Mouse (Mus musculus) myocyte (in vitro differentiated cells): ENCODE measurements around the gene Snx20. TPM values are rescaled to one million over a fixed set of nuclear protein-coding genes. Genes with fewer than 3 reads are reported as not detected.

ENCODE experiments used
- H3K27me3 ChIP-seq: one replicate; pipeline ENCODE4 v1.6.1; 2011; ENCODE audit not compliant: control insufficient read depth, insufficient read depth, insufficient read length
- H3K36me3 ChIP-seq: one replicate; pipeline ENCODE4 v1.6.1; 2011; ENCODE audit not compliant: control insufficient read depth, insufficient read depth
- H3K4me2 ChIP-seq: one replicate; pipeline ENCODE4 v1.6.1; 2011; ENCODE audit warnings: low read depth, control low read depth
- H3K4me3 ChIP-seq: one replicate; pipeline ENCODE4 v1.5.1; 2011; ENCODE audit warnings: mild to moderate bottlenecking, control low read depth, moderate library complexity
- H3K79me2 ChIP-seq: one replicate; pipeline ENCODE4 v1.6.1; 2011; ENCODE audit not compliant: control insufficient read depth, insufficient read depth
- H3ac ChIP-seq: one replicate; pipeline ENCODE4 v1.6.1; 2011; ENCODE audit not compliant: control insufficient read depth, insufficient read length
- CEBPB ChIP-seq: IDR thresholded peaks from 2 replicates; pipeline ENCODE4 v1.6.1; 2011; ENCODE audit warnings: mild to moderate bottlenecking, moderate library complexity; ENCODE audit not compliant: poor library complexity, insufficient read depth, severe bottlenecking
- E2F4 ChIP-seq: IDR thresholded peaks from one replicate; pipeline ENCODE4 v1.6.1; 2011; ENCODE audit warnings: mild to moderate bottlenecking, control low read depth, moderate library complexity; ENCODE audit not compliant: insufficient read depth
- MAX ChIP-seq: IDR thresholded peaks from one replicate; pipeline ENCODE4 v1.6.1; 2011; ENCODE audit warnings: low read depth, mild to moderate bottlenecking, control low read depth
- MYOD1 ChIP-seq, 3 experiments: IDR thresholded peaks; one replicate each; pipeline ENCODE4 v1.6.1; 2011; ENCODE audit warnings: control low read depth in 2 of 3, low read depth in 2 of 3, mild to moderate bottlenecking in 2 of 3, moderate library complexity in 1 of 3; ENCODE audit not compliant: insufficient read length in 2 of 3, control insufficient read depth in 1 of 3
- MYOG ChIP-seq, 3 experiments: IDR thresholded peaks; one replicate each; pipeline ENCODE4 v1.6.1; 2011; ENCODE audit warnings: control low read depth in 2 of 3, low read depth in 2 of 3, mild to moderate bottlenecking in 2 of 3; ENCODE audit not compliant: insufficient read length in 2 of 3, control insufficient read depth in 1 of 3, insufficient read depth in 1 of 3
- POLR2A ChIP-seq: IDR thresholded peaks from one replicate; pipeline ENCODE4 v1.6.1; 2011; ENCODE audit warnings: low read depth, mild to moderate bottlenecking, control low read depth, moderate library complexity; ENCODE audit not compliant: insufficient read length
- POLR2AphosphoS2 ChIP-seq: IDR thresholded peaks from one replicate; pipeline ENCODE4 v1.6.1; 2011; ENCODE audit warnings: low read depth, control low read depth; ENCODE audit not compliant: insufficient read length
- REST ChIP-seq: IDR thresholded peaks from one replicate; pipeline ENCODE4 v1.6.1; 2011; ENCODE audit warnings: mild to moderate bottlenecking, control low read depth, moderate library complexity; ENCODE audit not compliant: insufficient read depth, insufficient read length
- SRF ChIP-seq: IDR thresholded peaks from one replicate; pipeline ENCODE4 v1.6.1; 2011; ENCODE audit warnings: low read depth; ENCODE audit not compliant: control insufficient read depth, insufficient read length
- TCF12 ChIP-seq: IDR thresholded peaks from one replicate; pipeline ENCODE4 v1.6.1; 2011; ENCODE audit warnings: mild to moderate bottlenecking, control low read depth; ENCODE audit not compliant: poor library complexity, insufficient read depth, severe bottlenecking
- TCF3 ChIP-seq: IDR thresholded peaks from one replicate; pipeline ENCODE4 v1.6.1; 2011; ENCODE audit warnings: low read depth, control low read depth; ENCODE audit not compliant: insufficient read length
- USF1 ChIP-seq: IDR thresholded peaks from one replicate; pipeline ENCODE4 v1.6.1; 2011; ENCODE audit warnings: low read depth, mild to moderate bottlenecking, control low read depth, moderate library complexity
- polyA plus RNA-seq: library from polyadenylated mRNA; unstranded; fragments of >200 nt; fragmentation: generic; extraction: Trizol; gene quantifications from one replicate; pipeline ENCODE4 v1.2.1, GENCODE M21; 2012; ENCODE audit warnings: missing spikeins

The Snx20 gene
- polyA plus RNA-seq, 1 experiment, result 0.07 TPM

- no peak for TF ChIP-seq REST
- H3K27me3 ChIP-seq, result no peaks in the 10 kb centered on the region
- H3K79me2 ChIP-seq, result peaks cover 3% of the 10 kb centered on the region
- H3K36me3 ChIP-seq, result no peaks in the 10 kb centered on the region
- H3K4me3 ChIP-seq, result peak overlapping the region; percentile 28
- H3ac ChIP-seq, result no peak overlapping the region
- peak overlapping the region; percentile 94 for H3K4me2 ChIP-seq
Observed at GRCm38 (mm10) chr8:88648322-88648721, 12.4 kb upstream of the Snx20 start.

GRCm38 (mm10) chr8:88646837-88647778, 11.2 kb upstream of the Snx20 start, which contains the start of gene Nod2:
Nod2 (plus strand) TSS chr8:88647315.
- Histone ChIP-seq H3K79me2 (peaks cover 3% of the 10 kb centered on the region), H3K27me3 (no peaks in the 10 kb centered on the region), H3K4me3 (peak within 1 kb of the TSS; percentile 28), H3ac (peak within 1 kb of the TSS; percentile 27), H3K36me3 (no peaks in the 10 kb centered on the region), H3K4me2 (peak within 1 kb of the TSS; percentile 94)
- peak in 2 of 3 experiments; percentile 36 to 70 for TF ChIP-seq MYOG (IDR thresholded peaks at IDR 0.05; ENCODE audit: control insufficient read depth in 1 of 3, insufficient read depth in 1 of 3, insufficient read length in 2 of 3, low read depth in 2 of 3)
- no peak for TF ChIP-seq SRF
- TF ChIP-seq E2F4, result no peak
- peak; percentile 77 for TF ChIP-seq POLR2AphosphoS2
- TF ChIP-seq MYOD1 (IDR thresholded peaks at IDR 0.05; ENCODE audit: control insufficient read depth in 1 of 3, insufficient read length in 2 of 3, low read depth in 2 of 3), result peak in 2 of 3 experiments; percentile 39 to 72
- no peak for TF ChIP-seq TCF3
- peak; percentile 76 for TF ChIP-seq POLR2A
- no peak for TF ChIP-seq CEBPB

- no peaks in the 10 kb centered on the region for H3K36me3 ChIP-seq
- no peak overlapping the region for H3K4me2 ChIP-seq
- no peaks in the 10 kb centered on the region for H3K79me2 ChIP-seq
- no peak overlapping the region for H3K4me3 ChIP-seq
- TF ChIP-seq MAX (no peak), TCF12 (no peak), REST (no peak), CEBPB (no peak), E2F4 (no peak)
- H3ac ChIP-seq, result no peak overlapping the region
- no peaks in the 10 kb centered on the region for H3K27me3 ChIP-seq
Observed at GRCm38 (mm10) chr8:88642734-88643564, 7.0 kb upstream of the Snx20 start.

- TF ChIP-seq TCF3 (no peak), POLR2AphosphoS2 (no peak), POLR2A (no peak), REST (no peak), CEBPB (no peak), USF1 (no peak), SRF (no peak), E2F4 (no peak), MAX (no peak)
- Histone ChIP-seq H3K4me3 (no peak overlapping the region), H3K27me3 (no peaks in the 10 kb centered on the region), H3K4me2 (no peak overlapping the region), H3K79me2 (no peaks in the 10 kb centered on the region), H3K36me3 (no peaks in the 10 kb centered on the region), H3ac (no peak overlapping the region)
Observed at GRCm38 (mm10) chr8:88638908-88639307, 3.0 kb upstream of the Snx20 start.
